Mouse (Mus musculus) cerebellum, postnatal 10 days (tissue): ENCODE results near the gene Crtc3.

Source experiments
- DNase-seq, 2 experiments: peaks; one replicate each; pipeline ENCODE4 v3.0.0; 2021; ENCODE audit warnings: mixed read lengths in 2 of 2

Gene Crtc3

DNA sequence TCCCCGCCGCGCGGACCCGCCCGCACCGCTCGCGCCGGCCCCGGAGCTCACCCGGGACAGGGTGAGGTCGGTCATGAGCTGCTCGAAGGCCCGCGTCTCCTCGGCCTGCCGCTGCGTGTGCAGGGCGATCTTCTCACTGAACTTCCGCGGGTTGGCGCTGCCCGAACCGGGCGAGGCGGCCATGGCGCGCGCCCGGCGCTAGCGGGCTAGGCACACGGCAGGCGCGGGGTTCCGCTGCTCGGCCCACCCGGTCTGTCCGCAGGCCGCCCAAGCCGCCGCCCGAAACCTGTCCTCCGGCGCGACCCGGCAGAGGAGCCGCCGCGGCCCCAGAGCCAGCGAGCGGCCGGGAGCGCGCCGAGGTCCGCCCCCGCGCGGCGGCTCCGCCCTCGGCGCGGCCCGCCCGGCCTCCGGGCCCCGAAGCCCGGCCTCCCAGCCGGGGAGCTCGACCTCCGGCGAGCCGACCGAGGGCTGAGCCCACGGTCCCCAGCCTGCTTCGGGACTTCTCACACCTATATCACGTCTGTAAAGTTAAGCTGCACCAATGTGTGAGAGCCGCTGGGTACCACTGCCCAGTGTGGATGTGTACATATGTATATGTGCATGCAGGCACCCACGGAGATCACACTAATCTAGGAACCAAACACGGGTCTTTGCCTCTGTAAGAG lies at the start of gene Crtc3:
Gene Crtc3 (minus strand): TSS at position 322 of the 665 bp plus-strand sequence.
- peak; percentile 81 to 83 for DNase-seq

DNA sequence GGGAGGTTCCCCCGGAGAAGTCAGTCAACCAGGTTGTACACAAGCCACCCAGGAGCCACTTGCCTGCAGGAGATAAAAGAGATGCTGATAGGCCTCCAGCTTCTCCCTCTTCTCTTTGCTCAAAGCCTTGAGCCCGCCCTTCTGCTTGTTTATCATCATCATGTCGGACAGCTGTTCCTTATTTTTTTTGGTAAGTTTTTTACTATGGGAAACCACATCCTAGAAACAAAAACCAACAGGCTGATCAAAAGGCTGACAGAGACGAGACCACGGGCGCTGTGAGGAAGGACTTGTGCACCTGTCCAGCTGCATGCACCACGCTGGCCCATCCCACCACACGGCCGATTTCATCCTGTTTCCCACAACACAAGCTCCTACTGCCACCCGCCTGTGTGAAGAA lies 47.5 kb upstream of the Crtc3 start:
- DNase-seq: no peak

DNA sequence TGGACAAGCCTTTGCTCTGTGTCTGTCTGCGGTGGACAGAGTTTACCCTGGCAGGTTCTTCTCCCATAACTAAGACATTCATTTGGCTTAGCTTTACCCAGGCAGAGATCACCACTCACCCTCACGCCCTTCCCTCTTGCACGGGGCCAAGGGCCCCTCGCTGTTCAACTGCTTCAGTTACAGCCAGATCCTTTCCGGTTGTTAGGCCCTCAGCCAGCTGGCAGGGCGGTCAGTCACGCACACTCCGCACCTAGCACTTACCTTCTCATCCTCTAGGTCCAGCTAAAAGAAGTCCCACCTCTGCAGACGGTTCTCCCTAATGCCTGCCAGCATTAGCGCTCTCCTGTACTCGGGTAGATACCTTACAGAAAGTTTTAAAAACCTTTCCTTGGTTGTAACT lies 44.3 kb upstream of the Crtc3 start:
- DNase-seq: peak; percentile 36 to 53

DNA sequence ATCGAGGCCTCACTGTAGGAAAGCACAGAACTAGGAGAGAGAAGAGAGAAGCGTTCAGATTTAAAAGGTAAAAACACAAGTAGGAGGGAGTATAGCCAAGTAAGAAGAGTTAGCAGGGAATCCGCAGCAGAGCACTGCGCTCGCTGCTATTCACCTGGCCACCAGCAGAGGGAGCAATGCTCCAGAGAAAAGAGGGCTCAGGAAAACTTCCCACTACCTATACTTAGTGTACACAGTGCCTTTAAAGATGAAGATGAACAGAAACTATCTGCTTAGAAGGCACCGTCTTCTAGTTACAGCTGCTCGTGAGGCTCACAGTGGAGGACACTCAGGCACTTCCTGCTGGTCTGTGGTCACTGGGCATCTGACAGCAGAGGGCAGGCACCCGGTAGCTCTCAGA lies 41.0 kb upstream of the Crtc3 start:
- peak; percentile 87 to 89 for DNase-seq

DNA sequence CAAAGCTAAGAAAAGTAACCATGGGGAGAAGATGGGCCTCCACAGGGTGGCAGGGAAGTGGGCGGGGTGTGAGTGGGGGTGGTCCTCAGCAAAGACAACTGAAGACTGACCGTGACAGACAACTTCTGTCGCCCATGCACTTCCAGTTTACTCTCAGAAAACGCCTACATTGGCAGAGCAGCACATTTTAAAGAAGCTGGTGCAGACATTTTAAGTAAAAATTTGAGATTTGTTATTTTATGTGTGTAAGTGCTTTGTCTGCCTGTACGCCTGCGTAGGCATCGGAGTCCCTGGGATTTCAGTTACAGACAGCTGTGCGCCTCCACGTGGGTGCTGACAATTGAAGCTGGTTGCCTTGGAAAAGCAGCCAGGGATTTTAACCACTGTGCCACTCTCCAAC lies 32.4 kb upstream of the Crtc3 start:
- no peak for DNase-seq

DNA sequence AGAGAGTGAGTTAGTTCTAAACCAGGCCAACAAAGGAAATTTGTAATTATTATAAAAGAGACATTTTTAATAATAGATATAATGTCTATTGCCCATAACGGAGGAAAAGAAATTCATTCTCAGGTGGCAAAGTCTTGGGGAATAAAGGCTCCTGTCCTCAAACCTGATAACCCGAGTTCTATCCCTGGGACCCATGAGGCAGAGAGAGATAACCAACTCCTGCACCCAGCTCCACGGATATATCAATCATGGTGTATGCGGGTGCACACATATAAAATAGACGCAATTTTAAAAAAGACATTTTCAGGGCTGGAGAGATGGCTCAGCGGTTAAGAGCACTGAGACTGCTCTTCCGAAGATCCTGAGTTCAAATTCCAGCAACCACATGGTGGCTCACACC lies 30.9 kb upstream of the Crtc3 start:
- DNase-seq: no peak

DNA sequence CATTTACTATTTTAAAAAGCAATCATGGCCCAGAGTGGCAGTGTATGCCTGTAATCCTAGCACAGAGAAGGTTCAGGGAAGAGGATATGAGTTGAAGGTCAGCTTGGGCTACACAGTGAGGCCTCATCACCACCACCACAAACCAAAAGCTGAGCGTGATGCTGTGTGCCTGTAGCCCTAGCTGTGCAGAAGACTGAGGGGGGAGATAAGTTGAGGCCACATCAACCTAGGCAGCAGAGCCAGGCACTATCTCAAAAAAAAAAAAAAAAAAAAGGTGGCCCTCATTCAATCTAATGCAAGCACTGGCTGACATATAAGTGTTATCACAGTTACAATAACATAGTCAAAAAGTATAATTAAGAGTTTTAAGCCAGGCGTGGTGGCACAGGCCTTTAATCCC lies 30.4 kb upstream of the Crtc3 start:
- DNase-seq: no peak

DNA sequence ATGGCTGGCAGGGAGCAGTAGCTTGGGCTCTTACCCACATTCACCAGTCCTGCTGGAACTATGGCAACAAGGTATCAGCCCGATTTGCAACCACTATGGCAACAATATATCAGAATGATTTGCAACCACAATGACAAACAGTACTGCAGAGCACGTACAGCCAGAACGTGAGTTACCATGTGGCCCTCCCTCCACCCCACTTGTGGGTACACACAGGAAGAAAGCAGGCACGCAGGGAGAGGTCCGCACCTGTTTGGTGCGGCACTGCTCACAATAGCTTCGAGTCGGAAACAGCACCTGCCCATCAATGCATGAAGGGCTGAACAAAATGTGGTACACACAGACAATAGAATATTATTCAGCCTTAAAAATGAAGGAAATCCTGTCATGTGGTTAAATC lies 29.8 kb upstream of the Crtc3 start:
- DNase-seq: no peak

DNA sequence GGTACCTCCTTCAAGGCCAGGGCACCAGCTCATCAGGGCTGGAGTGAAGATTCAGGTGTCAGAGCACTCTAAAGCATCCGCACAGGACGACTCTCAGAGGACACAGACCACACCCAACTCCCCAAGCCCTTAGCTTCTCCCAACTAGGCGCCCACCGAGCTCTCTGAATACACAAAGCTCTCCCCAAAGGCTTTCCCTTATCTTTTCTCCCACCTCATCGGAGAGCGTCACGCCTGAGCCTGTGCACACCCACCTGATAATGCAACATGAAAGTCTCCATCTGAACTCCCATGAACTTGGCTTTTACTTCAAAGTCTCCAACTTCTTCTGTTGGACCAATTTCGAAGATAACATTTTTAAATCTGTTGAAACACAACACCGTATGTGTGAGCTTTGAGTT lies 28.1 kb upstream of the Crtc3 start:
- DNase-seq: no peak

DNA sequence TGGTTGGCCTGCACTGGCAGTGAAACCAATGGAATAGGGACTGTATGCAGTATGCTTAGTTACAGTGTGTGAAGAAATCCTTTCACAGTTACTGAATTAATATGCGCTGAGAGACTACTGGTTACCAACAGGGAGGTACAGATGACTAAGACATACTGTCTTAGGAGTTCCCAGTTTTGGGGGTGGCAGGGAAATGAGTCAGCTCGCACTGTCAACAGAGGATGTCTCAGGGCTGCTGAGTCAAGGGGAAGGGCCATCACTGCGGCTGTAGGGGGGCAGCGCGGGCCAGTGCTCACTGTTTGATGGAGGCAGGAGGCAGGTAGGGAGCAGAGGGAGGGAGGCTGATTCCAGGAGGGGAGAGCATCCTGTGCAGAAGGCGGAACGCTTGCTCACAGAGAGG lies 26.6 kb upstream of the Crtc3 start:
- DNase-seq: no peak

DNA sequence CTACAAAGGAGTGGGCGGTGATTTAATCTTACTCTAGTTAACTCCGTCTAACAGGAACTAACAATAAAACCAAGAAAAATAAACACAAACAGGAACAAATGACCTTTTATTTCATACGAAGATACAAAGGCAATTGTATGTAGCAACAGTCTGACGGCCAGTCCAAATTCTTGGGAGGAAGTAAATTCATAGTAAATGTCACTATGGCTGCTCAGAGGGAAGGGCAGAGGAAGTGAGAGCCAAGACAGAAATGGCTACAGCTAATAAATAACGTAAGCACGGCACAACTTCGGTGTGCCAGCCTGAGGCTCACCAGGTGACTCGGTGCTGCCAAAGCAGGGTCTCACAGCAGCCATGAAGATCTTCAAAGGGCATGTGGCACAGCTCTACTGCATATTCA lies 22.8 kb upstream of the Crtc3 start:
- no peak for DNase-seq

DNA sequence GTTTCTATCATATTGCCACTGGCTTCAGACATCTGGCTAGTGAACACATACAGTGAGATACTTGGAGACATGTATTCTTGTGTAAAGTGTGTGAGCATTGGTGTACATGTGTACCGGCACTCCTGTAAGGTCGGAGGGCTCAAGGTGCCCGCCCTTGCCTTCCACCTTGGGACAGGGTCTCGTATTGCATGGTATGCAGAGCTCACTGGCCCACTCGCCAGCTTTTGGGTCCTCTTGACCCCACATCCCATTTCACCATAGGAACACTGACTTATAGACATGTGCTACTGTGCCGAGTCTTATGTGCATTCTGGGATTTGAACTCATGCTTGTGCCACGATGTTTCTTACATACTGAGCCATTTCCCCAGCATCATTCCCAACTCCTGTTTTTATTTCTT lies 21.7 kb upstream of the Crtc3 start:
- no peak for DNase-seq

DNA sequence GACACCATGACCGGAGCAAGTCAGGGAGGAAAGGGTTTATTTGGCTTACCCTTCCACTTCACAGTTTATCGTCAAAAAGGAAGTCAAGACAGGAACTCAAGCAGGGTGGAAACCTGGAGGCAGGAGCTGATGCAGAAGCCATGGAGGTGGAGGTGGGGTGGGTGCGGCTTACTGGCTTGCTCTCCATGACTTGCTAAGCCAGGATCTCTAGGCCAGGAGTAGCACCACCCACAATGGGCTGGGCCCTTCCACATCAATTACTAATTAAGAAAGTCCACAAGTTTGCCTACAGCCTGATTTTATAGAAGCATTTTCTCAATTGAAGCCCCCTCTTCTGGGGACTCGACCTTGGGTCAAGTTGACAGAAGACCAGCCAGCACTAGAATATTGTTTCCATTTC lies 15.4 kb upstream of the Crtc3 start:
- no peak for DNase-seq

DNA sequence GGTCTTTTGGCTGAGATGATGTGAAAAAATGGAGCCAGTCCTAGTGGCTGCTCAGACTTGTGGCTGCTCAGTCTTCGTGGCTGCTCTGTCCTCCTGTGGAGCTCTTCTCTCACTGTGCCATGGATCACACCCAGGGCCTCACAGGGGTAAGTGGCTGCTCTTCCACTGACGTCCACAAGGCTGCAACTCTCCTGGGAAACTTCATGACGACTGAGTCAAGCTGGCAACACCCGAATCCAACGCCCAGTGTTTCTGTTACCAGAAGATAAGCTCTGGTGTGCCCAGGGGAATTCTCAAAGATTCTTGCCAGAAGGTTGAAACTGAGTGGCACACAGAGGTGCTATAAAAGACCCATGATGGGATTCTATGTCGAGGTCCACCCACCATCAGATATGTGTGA lies 13.8 kb upstream of the Crtc3 start:
- no peak for DNase-seq

DNA sequence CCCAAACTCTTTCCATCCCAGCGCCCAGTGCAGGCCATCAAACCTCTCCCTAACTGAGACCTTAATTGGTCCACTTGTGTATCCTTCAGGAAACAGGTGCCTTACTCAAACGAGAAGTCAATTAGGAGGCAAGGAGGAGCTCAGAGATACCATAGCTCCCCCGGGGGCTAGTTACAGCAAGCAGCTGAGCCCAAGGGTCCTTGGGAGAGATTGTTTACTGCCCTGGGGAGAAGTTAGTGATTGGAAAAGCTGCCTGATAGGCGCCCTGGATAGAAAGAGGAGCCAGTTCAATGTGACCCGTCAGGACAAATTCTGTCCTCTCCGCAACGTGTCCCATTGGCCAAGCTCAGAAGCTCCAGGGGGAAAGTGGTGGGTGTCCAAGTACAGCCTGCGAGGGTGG lies 11.0 kb upstream of the Crtc3 start:
- no peak for DNase-seq

DNA sequence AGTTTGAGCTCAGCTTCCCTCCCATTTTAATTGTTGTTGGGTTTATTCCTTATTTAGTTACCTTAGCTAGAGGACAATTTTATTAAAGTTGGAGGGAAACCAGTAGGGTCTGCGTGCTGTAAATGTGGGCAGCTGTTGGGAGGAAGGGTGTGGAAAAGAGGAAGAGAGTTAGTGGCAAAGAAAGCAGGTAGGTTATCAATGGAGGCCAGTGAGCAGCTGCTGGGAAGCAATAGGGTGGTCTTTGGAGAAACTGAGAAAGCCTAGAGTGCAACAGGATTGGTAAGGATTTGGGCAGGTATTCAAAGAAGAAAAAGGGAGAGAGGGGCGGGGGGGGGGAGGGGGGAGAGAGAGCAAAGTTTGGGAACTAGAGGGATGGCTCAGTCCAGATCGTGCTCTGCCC lies 10.3 kb upstream of the Crtc3 start:
- DNase-seq: no peak

DNA sequence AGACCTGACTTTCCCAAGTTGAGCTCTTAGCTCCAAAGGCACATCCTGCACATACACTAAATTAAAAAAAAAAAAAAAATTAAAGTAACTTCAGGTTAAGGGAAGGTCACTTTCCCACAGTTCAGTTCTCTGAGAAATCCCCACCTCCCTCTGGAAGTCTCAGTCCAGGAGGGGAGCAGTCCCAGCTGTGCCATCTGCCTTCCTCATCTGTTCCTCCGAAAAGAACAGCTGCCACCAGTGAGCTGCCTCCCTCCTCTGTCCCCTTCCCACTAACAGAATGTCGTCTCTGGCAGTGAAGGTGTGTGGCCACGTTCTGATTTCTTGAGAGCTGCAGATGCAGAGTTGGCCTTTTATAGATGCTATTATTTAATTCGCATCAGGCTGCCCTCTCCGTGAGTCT lies 9.2 kb upstream of the Crtc3 start:
- DNase-seq: no peak

DNA sequence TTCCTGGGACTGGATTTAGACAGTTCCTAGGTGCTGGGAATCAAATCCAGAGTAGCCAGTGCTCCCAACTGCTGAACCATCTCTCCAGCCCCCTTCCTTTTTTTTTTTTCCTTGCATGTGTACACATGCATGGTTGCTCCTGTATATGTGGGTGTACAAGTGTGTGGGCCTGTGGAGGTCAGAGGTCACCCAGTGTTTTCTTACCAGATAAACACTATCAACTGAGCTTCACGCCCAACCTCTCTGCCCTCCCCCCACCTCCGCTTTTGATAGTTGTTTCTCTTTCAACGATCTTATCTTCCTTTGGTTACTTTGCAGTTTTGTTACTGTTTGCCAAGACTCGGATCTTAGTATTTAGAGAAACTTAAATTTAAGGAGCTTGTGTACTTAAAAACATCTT lies 8.2 kb upstream of the Crtc3 start:
- DNase-seq: no peak

DNA sequence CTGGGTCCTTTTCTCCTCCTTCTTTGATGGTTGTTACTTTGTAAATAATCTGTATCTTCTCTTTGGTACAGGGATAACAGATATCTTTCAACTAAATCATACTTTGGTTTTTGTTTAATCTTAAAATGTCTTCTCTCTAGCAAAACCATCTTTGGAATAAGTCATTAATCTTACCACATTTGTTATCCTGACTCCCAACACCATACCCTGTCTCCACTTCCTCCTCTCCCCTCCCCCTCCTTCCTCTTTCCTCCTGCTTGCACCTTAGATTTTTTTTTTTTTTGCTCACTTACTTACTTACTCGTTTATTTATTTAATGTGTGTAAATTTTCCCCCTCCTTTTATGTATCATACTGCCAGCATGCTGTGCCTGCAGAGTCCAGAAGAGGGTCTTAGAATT lies 7.7 kb upstream of the Crtc3 start:
- no peak for DNase-seq

DNA sequence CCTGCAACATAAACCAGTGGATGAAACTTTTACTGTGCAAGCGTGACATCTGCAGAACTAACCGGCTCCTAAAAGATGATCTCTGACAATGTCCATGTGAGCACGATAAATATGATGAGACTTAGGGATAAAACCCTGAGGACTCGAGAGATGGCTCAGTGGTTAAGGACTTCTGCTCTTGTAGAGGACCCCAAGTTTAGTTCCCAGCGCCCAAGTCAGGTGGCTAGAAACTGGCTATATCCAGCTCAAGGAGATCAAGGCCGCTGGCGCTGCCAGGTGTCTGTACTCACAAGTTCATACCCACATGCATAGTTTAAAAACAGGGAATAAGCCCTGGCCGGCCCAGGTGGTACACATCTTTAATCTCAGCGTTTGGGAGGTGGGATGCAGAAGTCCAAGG lies 3.8 kb upstream of the Crtc3 start:
- no peak for DNase-seq

DNA sequence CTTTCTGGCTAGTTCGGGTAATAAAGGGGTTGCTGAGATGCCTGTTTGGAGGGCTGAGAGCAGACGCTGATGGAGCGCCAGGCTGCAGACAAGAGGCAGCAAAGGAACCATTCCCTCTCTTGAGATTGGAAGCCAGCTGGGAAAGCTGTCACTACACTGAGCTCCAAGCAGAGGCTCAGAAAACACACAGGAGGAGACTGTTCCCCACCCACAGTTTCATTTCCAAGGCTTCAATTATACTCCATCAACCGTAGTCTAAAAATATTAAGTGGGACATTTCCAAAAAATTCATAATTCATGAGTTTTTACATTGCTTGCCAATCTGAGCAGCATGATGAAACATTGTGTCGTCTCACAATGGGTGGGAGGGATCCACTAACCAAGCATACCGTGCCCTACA lies 2.5 kb upstream of the Crtc3 start:
- peak; percentile 28 to 40 for DNase-seq

DNA sequence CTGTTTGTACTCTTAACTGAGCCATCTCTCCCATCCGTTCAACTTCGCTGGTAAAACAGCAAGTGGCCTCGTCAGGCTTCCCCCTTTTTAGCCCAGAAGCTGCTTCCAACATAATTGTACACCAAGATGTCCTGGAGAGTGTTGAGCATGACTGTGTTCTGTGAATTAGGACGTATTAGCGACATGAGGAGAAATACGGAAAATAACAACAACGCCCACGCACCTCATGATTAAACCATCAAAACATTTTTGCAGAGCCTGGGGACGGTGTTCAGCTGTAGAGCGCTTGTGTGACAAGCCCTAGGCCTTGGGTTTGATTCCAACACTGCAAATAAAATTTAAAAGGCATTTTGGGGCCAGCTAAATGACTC lies 529 bp upstream of the Crtc3 start:
- peak in 1 of 2 experiments; percentile 51 for DNase-seq

DNA sequence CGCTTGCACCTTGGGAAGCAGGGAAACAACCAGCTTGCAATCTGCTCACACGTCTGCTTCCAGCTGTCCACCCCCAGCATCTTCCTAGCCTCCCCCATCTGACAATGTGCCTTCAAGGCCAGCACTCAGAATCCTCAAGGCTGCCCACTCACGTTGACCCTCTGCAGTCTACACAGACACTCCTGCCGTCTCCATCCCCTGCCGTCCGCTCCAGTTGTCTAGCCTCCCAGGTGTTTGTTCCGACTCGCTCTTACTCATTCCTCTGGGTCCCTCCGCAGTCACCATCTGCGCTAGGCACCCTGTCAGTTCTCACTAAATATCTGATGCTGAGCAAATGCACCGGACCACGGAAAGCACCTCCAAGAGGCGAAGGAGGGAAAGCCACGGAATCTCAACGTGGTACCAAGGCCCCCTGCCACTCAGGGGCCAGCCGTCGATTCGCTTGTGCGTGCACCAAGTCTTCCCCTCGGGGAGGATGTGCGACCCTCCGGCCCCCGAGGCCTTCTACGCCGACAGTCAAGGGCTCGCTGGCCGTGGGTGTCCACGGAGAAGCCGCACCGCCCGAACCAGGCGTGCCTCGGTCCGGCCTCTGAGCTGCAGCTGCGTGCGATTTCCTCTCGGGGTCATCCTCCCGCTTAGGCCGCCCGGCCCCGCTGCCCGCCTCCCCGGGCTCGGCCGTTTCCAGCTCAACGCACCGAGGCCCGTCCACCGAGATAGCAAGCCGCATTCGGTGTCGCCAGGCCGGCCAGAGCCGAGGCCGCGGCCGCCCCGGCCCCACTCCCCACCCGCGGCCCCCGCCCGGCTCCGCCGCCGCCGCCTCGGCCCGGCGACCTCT lies 739 bp downstream of the Crtc3 start:
- DNase-seq: peak; percentile 80 to 83

DNA sequence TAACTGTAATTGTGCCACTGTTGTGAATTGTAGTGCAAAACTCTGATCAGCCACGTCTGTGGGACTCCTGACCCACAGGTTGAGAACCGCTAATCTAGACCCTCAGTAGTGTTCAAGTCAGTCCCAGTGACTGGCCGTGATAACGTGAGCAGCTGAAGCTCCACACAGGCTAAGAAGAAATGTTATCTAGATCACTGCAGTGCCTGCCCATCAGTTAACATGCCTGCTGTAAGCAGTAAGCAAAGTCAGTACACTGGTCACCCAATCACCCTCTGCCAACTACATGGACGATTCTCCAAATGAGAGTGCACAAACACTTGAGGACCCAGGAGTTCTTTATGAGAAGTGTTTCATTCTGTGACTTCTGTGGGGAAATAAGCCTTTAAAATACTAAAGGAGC lies 3.0 kb downstream of the Crtc3 start:
- no peak for DNase-seq

DNA sequence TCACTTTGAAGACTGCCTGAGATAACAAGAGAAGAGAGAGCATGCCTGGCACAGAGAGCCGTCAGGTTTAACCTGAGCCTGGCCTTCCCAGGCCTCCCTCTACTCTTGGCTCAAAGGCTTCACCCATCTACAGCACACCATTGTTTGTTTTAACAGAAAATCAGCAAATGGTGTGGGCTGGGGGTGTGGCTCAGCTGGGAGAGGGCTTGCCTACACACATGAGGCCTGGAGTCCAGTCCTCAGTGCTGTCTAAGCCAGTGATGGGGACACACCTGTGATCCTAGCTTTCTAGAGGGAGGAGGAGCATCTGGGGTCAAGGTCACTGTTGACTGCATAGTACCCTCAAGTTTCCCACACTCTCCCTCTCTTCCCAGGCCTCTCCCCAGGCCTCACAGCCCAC lies 6.0 kb downstream of the Crtc3 start:
- no peak for DNase-seq
